Mouse (Mus musculus) adipocyte (in vitro differentiated cells): ENCODE data around the gene Golga5.
A peak's percentile ranks its signal among the peaks of the same experiment; 100 is the strongest.

ENCODE experiments used
- DNase-seq: peaks from one replicate; pipeline ENCODE4 v3.0.0-alpha.2; 2016; ENCODE audit warnings: low spot score

Gene Golga5

DNA sequence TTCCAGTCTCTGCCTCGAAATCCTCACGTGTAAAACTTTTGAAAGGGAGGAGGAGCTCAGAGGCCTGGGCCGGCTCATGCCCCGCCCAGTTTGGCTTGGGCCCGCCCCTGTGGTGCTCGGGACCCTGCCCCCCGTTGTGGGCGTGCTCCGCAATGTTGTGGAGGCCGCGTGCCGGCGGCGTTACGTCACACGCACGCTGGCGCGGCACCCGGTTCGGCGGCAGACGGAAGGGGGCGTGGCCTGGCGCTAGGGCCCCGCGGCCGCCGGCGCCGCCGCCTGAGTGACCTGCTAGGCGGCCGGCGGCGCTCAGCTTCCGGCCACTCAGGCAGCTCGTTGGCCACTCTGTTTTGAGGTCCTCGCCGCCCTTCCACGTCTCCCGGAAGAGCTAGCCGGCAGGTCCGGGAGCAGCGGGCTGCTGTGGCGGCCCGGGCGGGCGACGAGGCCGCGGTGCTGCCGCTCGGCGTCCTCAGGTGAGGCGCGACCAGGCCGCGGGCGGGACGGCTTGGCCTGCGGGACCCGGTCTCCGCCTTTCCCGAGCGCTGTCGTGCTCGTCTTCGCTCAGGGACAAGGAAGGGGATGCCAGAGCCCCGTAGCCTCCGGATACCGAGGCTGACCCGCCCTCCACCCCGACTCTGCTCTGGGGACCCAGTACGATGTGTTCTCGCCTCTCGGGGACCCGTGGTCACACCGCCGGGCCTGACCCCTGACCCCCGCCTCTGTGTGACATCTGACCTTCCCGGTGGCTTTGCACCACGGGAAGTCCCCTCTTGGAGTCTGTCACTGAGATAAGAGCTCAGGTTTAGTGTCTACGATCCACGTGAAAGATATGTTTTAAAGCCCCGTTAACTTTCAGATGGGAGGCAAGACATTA is at the start of gene Golga5:
Golga5 (plus strand) TSS at position 242 of the 871 bp plus-strand sequence.
- DNase-seq, result peak; percentile 95

DNA sequence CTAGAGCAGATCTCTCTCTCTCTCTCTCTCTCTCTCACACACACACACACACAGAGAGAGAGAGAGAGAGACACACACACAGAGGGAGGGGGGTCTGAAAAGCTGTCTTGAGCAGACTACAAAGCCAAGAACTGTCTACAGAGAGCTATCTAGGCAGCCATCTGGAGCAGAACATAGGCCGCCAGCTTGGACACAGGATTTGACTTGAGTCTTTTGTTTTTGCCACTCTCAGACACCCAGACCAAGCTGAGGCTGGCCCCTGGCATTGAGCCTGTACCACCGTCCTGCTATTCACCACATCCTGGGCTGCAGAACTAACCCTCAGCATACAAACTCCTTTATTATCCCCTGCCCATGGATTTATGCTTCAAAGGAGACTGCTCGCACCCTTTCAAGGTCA is 49.4 kb upstream of the Golga5 start:
- no peak for DNase-seq

DNA sequence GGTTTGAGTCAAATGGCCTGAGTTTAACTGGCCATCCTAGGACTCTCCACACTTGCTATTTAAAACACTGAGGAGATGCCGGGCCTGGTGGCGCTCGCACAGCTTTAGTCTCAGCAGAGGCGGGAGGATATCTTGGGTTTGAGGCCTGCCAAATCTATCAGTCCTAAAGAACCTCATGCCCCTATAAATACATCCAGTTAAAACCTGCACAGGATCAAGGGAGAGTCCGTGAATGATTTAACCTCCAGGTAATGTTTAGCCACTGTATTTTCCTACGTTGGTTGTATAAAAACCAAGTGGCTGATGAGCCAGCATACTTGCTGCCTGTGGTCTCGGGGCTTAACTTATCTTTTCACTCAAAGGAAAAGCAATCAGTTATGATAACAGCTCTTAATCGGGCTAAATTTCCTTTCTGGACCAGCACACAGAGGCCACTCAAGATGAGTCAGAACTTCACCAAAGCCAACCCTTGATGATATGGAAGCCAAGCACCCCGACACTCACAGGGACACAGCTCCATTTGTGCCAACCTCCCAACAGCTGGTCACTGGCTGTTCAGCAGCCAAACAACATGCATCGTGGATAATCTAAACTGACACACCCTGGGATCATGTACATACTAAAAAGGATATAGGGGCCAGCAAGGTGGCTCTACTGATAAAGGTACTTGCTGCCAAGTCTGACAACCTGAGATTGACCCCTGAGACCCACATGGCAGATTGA is 48.6 kb upstream of the Golga5 start:
- DNase-seq, result no peak

DNA sequence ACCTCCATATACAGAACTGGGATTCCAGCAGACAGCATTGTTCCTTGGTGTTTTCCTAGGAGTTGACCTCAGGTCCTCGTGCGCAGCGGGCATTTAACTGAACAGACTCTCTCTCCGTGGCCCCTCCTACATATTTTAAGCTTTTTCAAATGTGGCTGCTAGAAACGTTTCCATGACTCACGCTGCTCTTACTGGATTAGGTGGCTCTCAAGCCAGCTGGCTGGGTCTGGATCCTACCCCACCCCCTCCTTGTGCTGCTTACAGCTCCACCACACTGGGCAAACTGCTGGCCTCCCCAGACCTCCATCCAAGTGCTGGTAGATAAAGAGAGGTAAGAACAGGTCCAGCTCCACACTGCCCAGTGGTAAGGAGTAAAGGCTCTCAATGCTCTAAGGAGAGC is 46.9 kb upstream of the Golga5 start:
- peak; percentile 73 for DNase-seq

DNA sequence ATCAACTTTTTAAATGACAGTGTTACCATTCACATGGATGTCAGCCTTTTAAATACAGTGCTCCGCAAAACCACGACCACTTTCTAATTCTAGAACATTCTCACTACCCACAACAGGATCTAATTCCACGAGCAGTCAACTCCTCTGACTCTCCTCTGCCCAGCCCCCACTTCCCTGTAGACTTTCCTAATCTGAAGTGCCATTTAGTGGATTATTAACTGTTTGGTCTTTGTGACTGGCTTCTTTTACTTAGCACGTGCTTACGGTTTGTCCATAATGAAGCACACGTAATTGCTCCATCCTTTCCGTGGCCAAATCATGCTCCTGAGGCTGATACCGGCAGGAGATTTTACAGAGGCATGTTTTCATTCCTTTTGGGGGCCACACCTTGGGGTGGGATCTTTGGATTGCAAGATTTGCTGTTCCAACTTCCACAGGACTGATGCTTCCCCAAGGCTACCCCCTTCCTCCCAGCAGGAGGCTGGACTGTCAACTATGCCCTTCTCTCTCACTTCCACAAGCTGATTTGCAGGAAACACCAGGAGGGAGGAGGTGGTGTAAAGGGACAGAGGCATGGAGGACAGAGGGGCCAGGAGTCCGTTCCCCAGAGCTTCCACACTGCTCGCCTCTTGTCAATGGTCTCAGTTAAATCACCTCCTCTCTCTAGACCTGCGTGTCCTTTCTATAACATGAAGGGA is 46.2 kb upstream of the Golga5 start:
- no peak for DNase-seq

DNA sequence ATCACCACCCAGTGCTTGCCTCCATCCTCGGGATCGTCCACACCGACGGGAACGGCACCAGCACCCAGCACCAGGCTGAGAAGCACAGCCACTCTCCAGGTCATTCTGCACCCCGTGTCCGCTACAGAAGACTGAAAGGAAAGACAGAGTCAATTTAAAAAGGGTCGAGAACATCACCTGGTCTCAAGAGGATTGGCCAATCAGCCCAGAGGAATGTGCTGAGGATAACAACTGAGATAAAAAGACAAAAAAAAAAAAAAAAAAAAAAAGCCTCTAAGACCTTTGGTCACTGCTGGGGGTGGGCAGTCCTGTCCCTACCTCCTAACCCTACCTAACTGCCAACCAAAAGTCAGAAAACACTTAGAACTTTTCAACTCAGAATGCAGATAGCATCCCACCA is 45.3 kb upstream of the Golga5 start:
- DNase-seq, result no peak

DNA sequence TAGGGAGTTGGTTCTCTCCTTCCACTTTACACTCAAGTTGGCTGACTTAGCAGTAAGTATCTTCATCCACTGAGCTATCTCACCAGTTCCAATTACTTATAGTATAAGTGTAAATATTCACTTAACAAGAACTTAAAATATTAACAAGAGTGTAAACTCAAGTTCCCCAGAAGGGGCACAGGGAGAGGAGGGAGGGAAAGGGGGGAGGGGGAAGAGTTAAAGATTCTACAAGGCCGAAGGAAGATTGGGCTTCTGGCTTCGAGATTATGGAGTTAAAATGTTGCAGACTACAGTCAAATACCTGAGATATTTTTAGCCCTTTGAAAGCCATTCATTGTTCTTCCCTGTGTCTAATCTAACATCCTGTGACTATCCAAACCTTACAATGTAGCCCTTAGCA is 44.5 kb upstream of the Golga5 start:
- DNase-seq, result no peak

DNA sequence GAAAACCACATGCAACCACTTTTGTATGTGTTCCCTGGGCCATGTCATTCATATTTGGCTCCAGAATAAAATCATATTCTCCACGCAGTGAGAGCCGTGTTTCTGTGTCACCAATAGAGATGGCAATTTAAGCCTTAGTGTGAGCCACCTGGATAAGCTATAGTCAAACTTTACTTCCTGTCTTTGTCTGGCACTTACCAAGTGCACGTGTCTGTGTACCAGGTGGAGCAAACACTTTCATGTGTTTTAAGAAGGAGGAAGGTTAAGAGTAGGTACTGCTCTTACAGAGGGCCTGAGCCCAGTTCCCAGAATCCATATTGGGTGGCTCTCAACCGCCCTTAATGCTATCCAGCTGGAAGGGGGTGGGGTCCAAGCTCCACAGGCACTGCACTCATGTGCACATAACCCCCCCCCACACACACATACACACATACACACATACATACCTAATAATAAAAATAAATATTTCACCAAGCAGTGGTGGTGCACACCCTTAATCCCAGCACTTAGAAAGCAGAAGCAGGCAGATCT is 43.8 kb upstream of the Golga5 start:
- DNase-seq, result no peak

DNA sequence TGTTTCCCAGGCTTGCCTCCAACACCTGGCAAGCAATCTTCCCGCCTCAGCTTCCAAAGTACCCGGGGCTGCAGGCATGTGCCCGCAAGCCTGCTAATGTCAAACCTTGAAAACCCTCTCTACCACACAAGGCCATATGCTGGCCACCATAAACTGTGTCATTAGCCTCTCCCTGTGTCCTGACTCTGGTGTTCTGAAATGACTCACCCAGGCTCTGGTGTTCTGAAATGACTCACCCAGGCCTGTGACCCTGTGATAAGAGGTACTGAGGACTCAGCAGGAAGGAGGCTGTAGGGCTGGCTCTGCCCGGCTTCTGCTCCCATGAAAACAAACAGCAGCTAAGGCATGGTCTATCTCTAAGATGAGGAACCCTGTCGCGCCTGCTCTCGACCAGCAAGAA is 42.6 kb upstream of the Golga5 start:
- DNase-seq, result no peak

DNA sequence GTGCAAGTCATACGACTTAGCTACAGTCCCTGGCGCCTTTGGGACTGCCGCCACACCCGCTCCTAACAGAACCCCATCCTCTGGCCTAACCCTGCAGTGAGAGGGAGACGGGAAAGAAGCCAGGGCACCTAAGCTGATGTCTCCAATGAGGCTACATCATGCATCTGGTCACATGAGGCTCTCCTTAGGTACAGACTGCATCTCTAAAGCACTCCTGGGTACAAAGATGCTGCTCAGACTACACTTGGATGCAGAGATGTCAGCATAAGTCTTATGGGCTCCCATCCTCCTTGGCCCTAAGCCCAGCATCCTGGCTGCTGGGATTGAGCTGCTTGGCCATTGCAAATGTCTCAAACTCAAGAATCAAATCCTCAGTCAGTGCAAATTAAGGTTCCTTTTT is 39.3 kb upstream of the Golga5 start:
- DNase-seq, result no peak

DNA sequence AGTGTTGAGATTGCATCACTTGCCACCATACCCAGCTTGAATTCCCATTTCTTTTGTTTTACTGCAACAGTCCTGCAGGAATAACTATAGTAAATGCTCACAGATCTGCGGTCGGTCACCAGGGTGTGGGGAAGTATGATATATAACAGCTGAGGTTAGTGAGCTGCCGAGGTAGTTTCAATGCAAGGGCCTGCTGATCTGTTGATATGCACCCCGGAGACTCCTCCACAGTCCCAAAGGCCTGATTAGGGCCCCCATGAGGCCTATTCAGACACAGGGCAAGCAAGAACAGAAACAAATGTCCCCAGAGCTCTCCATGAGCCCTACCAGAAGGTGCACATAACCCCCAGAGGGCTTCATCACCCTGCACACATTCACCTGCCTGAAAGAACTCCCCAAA is 38.7 kb upstream of the Golga5 start:
- DNase-seq, result no peak

DNA sequence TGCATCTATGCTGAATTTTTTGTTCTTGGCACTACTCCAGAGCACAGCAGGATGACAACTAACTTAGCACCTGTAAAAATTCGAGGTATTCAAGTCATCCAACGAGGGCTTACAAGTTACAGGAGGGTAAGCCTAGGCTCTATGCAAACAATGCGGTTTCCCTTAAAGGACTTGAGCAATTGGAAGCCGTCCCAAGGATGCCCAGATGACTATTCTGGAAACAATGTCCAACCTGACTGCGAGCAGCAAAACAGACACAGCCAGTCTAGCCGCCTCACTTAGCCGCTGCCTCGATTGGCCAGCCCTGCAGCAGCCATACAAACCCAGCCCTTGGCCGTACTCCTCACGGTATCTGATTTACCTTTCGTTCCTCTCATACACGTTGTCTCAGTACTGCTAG is 36.7 kb upstream of the Golga5 start:
- no peak for DNase-seq

DNA sequence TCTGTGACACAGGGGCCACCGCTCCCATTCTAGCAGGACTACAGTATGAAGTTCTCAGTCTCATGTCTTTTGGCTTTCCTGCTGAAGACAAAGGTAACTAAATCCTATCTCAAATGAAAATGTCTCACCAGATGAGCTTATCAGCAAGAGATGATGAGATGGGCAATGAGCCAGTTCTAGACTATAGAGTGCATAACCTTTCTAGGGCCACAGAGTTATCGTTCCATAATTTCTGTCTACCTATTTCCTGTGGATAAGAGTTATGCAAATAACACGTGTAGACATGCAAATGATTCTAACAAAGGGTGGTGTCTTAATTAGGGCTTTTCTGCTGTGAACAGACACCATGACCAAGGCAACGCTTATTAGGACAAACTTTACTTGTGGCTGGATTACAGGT is 34.8 kb upstream of the Golga5 start:
- DNase-seq, result no peak

DNA sequence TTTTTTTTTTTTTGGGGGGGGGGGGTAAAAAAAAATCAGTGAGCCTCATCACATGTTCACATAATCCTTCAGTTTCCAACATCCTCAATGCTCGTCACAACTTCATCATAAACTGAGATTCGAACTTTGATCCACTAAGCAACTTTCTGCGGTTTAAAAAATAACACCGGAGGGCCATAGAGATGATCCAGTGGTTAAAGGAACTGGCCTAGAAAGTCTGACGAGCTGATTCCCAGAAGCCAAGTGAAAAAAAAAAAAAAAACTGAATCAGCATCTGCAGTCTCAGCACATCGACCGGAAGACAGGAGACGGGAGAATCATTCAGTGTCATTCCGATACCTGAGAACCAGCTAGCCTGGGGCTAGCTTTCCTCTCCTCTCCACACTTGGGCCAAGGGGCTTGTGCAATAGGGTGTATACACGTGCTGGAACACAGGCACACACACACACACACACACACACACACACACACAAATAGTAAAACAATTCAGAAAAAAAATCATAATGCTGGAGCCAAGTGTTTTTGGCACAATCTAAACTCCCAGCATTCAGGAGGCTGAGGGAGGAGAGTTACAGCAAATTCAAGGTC is 31.9 kb upstream of the Golga5 start:
- DNase-seq, result peak; percentile 53

DNA sequence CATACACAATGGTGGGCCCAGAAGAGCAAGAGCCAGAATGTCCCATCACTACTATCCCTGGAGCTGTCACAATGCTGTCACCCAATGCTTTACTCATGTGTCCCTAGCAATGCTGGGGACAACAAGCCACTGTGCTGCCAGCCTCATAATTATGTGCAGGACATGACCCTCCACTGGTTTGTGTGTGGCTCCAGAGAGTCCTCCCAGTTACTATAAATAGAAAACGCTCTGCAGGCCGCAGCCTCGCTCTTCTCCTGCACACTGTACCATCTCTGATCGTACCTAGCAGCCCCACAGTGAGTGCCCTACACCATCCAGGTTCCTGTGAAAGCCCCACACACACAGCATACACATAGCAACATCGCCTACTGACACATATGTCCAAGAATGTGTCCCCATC is 31.0 kb upstream of the Golga5 start:
- no peak for DNase-seq

DNA sequence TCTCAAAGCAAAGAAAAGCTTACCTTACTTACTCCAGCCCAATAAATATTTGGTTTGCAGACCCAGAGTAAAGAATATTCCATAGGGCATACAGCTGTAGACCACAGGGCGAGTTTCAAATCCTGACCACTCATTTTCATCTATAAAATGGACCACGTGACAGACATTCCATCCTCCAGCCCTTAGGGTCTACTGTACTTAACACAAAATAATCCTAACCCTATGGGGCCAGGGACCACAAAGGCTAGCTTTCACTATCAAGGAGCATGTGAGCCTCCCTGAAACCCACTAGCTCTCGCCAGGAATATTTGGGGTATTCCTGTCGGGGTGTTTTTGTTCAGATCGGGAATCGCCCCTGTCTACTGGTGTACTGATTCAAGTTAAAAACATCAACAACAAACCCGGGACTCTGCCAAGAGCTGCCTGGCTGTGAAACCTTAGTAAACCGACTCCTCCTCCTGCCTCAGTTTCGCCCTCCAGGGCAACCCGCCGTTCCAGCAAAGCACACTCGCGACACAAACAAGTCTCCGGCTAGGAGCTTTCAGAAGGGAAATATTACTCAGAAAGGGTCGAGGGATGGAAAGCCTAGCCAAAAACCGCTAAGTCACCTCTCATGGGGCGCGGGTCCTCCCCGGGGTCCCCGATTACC is 29.8 kb upstream of the Golga5 start:
- DNase-seq, result no peak

DNA sequence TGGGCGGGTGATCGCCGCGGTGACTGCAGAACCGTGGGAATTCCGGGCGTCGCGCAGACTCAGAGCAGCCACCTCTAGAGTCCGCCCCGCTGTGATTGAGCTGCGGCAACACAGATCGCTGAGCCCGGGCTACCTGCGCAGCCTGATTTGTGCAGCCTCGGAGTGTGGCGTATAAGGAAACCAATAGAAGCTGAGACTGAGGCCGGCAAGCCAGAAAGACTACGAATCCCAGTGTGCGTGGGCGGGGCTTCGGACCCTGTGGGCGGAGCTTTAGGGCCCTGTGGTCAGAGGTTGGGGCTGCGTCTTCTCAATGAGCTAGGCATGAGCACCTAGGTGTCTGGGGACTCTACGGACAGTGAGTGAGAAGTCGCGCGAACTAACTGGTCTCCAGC is 29.3 kb upstream of the Golga5 start, which contains the start of gene Lgmn:
Lgmn (minus strand) TSS at position 182 of the 392 bp plus-strand sequence.
- peak; percentile 97 for DNase-seq

DNA sequence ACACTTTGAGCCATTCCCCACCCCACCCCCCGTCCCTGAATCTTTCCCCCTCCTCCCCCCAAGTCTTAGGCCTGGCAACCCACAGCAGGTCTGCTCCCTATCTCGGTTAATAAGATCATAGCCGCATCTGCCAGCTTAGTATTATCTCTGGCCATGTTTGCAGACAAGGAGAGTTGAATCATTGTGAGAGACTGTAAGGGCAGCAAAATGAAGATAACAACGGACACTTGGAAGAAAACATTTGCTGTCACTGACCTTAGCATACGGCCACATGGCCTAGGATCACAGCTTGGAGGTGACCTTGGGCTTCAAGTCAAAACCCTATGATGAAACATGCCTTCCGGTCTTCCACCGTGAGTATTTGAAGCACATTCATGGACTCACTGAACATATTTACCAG is 28.4 kb upstream of the Golga5 start:
- DNase-seq, result no peak

DNA sequence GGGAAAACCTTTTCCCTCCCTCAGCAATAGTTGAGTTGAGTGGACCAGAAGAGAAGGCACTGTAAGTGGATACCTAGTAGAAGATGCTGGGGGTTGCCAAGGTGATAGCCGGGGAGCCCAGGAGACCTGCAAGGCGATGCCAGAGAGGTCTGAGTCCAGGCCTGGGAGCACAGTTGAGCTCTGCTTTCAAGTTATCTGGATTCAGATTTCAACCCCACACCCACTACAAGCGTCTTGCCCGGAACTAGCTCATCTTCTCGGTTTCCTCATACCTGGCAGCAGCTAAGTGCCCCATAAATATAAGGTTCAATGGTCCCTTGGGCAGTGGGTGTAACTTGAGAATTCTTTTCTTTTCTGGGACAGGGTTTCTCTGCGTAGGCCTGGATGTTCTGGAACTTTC is 27.8 kb upstream of the Golga5 start:
- no peak for DNase-seq

DNA sequence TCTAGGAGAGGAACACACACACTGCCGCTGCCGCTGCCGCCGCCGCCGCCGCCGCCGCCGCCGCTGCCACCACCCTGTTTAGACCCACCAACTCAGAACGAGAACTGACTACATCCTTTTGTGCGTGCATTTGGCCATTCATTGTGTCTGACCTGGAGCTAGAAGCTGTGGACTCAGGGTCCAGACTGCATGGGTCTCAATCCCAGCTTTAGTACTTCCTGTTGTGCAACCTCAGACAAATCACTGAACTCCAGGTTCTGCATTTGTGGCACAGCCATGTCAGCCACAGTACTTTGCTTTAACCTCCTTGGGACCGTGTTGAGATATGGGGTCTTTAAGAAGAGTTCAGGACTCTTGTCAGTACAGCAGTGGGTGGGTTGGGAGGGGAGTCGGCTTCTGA is 26.3 kb upstream of the Golga5 start:
- DNase-seq, result no peak

DNA sequence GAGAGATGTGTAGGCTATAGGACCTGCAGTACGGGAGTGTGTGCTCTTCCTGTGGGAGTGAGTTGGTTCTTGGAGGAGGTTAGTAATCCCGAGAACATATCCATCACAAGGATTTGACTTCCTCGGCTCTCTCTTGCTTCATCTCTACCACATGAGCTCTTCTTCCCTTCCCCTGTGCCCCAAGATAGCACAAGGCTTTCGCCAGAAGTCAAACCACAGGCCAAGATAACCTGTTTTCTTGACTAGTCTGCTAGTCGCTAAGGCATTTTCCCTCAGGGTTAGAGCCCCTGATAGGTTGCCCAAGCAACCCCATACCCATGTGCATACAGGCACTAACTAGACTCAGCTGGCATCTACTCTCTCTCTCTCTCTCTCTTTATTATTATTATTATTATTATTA is 25.3 kb upstream of the Golga5 start:
- DNase-seq, result no peak

DNA sequence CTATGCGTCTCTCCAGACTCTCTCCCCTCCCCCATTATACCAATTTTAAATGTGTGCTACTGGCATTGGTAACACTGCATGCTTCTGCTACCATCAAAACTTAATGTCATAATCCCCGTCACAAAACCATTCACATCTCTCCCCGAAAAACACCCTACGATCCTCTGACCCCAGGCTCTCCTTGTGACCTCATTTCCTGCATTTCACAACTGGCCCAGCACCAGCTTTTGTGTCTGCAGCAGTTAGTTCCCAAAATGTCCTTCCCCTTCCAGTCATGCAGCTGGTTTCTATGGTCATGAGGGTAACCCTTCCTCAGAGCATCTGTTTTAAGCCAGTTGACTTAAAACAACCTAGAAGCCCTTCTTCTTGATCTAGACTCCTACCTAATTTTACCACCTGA is 23.5 kb upstream of the Golga5 start:
- no peak for DNase-seq
